Mouse (Mus musculus): ENCODE data around the gene Pdik1l. TPM values are rescaled to one million over a fixed set of nuclear protein-coding genes. Genes with fewer than 3 reads are reported as not detected.

The Pdik1l gene
- polyA plus RNA-seq (2015; fragmentation: Nextera tagmentation; extraction: Ambion mirVana): 9.9 and 10.0 TPM in 2 replicates

GRCm38 (mm10) chr4:134287575-134288025, at the start of gene Pdik1l:
Gene Pdik1l, minus strand, starts transcription at chr4:134287895.
- ATAC-seq (peak; percentile 76), DNase-seq (ENCODE audit: low spot score) (peak; percentile 92)
- peak within 1 kb of the TSS; percentile 86 for H3K9ac ChIP-seq (replicated peaks; ENCODE audit: low read depth)
- WGBS: under 1% methylated on average over 36 of the region's 43 CpGs
- peak within 1 kb of the TSS; percentile 93 for H3K4me3 ChIP-seq (ENCODE audit: low read depth, low read length)
- no peaks in the 10 kb centered on the region for H3K27me3 ChIP-seq (replicated peaks; ENCODE audit: insufficient read depth, low read length)
- H3K4me2 ChIP-seq (replicated peaks; ENCODE audit: low read depth, low read length): peak within 1 kb of the TSS; percentile 94
- peaks cover 9% of the 10 kb centered on the region; the same call in 1 of the 2 replicates for H3K4me1 ChIP-seq (ENCODE audit: insufficient read depth, low read depth, low read length)
- H3K9me3 ChIP-seq (ENCODE audit: low read length): no peaks in the 10 kb centered on the region
- no peaks in the 10 kb centered on the region for H3K36me3 ChIP-seq (ENCODE audit: insufficient read depth, low read length)
- TF ChIP-seq CTCF (IDR thresholded peaks at IDR 0.05): no peak
- TF ChIP-seq EP300 (IDR thresholded peaks at IDR 0.05): no peak
- peak within 1 kb of the TSS; percentile 98 for H3K27ac ChIP-seq (ENCODE audit: low read length)

DNA sequence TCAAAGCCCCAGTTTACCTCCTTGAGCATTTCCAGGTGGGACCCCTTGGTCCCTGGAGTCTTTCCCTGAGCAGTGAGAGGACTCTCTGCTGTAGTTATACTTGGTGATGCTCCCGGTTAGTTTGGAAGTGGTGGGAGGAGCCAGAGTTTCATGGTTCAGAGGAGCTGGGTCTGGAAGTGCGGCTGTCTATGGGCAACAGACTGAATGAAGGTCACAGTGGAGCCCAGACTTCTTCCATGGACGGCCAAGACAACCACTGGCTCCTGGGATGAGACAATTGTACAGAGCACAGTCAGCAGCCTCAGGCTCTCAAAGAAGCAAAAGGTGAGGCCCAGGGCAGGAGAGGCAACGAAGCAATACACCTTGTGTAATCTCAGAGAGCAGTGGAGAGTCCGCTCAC, 42.6 kb upstream of the Pdik1l start:
- Histone ChIP-seq H3K27me3 (replicated peaks; ENCODE audit: insufficient read depth, low read length) (no peaks in the 10 kb centered on the region), H3K9ac (replicated peaks; ENCODE audit: low read depth) (no peak overlapping the region), H3K4me2 (replicated peaks; ENCODE audit: low read depth, low read length) (no peak overlapping the region), H3K9me3 (ENCODE audit: low read length) (no peaks in the 10 kb centered on the region), H3K36me3 (ENCODE audit: insufficient read depth, low read length) (no peaks in the 10 kb centered on the region), H3K4me1 (ENCODE audit: insufficient read depth, low read depth, low read length) (no peaks in the 10 kb centered on the region), H3K4me3 (ENCODE audit: low read depth, low read length) (no peak overlapping the region), H3K27ac (ENCODE audit: low read length) (no peak overlapping the region)
- ATAC-seq (no peak), DNase-seq (ENCODE audit: low spot score) (no peak)
- TF ChIP-seq CTCF (IDR thresholded peaks at IDR 0.05) (no peak), EP300 (IDR thresholded peaks at IDR 0.05) (no peak)
- 65% methylated on average over 5 of the region's 5 CpGs for whole genome bisulfite sequencing

GRCm38 (mm10) chr4:134328832-134329231, 41.1 kb upstream of the Pdik1l start:
- Histone ChIP-seq H3K4me2 (replicated peaks; ENCODE audit: low read depth, low read length) (no peak overlapping the region), H3K4me1 (ENCODE audit: insufficient read depth, low read depth, low read length) (no peaks in the 10 kb centered on the region), H3K27ac (ENCODE audit: low read length) (no peak overlapping the region), H3K27me3 (replicated peaks; ENCODE audit: insufficient read depth, low read length) (no peaks in the 10 kb centered on the region), H3K4me3 (ENCODE audit: low read depth, low read length) (no peak overlapping the region), H3K36me3 (ENCODE audit: insufficient read depth, low read length) (no peaks in the 10 kb centered on the region), H3K9ac (replicated peaks; ENCODE audit: low read depth) (no peak overlapping the region), H3K9me3 (ENCODE audit: low read length) (no peaks in the 10 kb centered on the region)
- WGBS: 57% methylated on average over 8 of the region's 8 CpGs
- ATAC-seq (no peak), DNase-seq (ENCODE audit: low spot score) (no peak)
- no peak for TF ChIP-seq EP300 (IDR thresholded peaks at IDR 0.05)
- no peak for TF ChIP-seq CTCF (IDR thresholded peaks at IDR 0.05)

GRCm38 (mm10) chr4:134328151-134328550, 40.5 kb upstream of the Pdik1l start:
- Histone ChIP-seq H3K9me3 (ENCODE audit: low read length) (no peaks in the 10 kb centered on the region), H3K36me3 (ENCODE audit: insufficient read depth, low read length) (no peaks in the 10 kb centered on the region), H3K27me3 (replicated peaks; ENCODE audit: insufficient read depth, low read length) (no peaks in the 10 kb centered on the region), H3K27ac (ENCODE audit: low read length) (no peak overlapping the region), H3K4me2 (replicated peaks; ENCODE audit: low read depth, low read length) (no peak overlapping the region), H3K9ac (replicated peaks; ENCODE audit: low read depth) (no peak overlapping the region), H3K4me3 (ENCODE audit: low read depth, low read length) (no peak overlapping the region), H3K4me1 (ENCODE audit: insufficient read depth, low read depth, low read length) (no peaks in the 10 kb centered on the region)
- DNase-seq (ENCODE audit: low spot score) (no peak), ATAC-seq (no peak)
- no peak for TF ChIP-seq EP300 (IDR thresholded peaks at IDR 0.05)
- no peak for TF ChIP-seq CTCF (IDR thresholded peaks at IDR 0.05)
- WGBS: 51% methylated on average over 7 of the region's 8 CpGs

DNA sequence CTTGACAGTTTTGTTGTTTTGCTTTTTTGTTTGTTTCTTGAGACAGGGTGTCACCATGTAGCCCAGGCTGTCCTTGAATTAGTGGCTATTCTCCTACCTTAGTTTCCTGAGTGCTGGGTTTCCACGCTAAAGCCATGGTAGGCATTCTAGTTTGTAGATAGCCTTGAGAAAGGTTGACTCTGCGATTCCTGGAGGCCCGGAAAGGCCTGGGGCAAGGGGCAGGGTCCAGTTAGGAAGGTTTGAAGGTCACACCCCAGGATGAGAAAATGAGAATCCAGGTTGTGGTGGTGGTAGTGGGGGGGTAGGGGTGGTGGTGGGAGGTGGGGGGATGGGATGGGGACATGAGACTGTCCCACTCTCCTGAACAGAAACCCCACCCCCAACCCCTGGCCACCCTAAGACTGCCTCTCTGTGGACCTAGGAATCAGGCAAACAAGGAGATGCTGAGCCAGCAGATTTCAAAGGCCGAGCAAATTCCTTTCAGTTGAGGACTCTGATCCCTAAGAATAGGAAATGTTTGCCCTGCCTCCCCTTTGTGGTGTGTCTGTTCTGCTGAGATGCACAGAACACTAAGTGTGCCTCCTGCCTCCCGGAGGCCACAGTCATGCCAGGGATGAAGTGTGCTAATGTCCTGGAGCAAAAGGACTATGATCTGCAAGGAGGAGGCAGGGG, 39.3 kb upstream of the Pdik1l start:
- no peaks in the 10 kb centered on the region for H3K9me3 ChIP-seq (ENCODE audit: low read length)
- 55% methylated on average over 5 of the region's 5 CpGs for WGBS
- no peaks in the 10 kb centered on the region for H3K27me3 ChIP-seq (replicated peaks; ENCODE audit: insufficient read depth, low read length)
- ATAC-seq (no peak), DNase-seq (ENCODE audit: low spot score) (no peak)
- H3K36me3 ChIP-seq (ENCODE audit: insufficient read depth, low read length): no peaks in the 10 kb centered on the region
- no peak overlapping the region for H3K9ac ChIP-seq (replicated peaks; ENCODE audit: low read depth)
- no peak overlapping the region for H3K27ac ChIP-seq (ENCODE audit: low read length)
- no peak overlapping the region for H3K4me2 ChIP-seq (replicated peaks; ENCODE audit: low read depth, low read length)
- no peaks in the 10 kb centered on the region for H3K4me1 ChIP-seq (ENCODE audit: insufficient read depth, low read depth, low read length)
- TF ChIP-seq CTCF (IDR thresholded peaks at IDR 0.05) (no peak), EP300 (IDR thresholded peaks at IDR 0.05) (no peak)
- no peak overlapping the region for H3K4me3 ChIP-seq (ENCODE audit: low read depth, low read length)

DNA sequence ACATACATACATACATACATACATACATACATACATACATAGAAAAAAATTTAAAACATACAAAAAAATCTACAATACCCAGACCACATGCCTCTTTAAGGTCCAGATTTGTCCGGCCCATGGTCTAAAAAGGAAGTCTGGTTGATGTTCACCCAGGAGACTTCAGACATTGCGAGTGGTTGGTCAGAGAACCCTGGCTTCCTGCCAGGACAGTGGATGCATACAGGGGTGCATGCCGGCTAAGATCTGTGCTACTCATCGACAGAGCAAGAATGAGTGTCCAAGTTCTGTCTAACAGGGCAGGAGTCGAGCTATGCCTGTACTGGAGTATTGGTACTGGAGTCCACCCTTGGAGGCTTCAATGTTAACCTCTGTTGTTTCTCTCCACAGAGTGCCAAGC, 37.0 kb upstream of the Pdik1l start:
- DNase-seq (ENCODE audit: low spot score) (no peak), ATAC-seq (no peak)
- no peak overlapping the region for H3K4me3 ChIP-seq (ENCODE audit: low read depth, low read length)
- H3K4me2 ChIP-seq (replicated peaks; ENCODE audit: low read depth, low read length): no peak overlapping the region
- TF ChIP-seq EP300 (IDR thresholded peaks at IDR 0.05): no peak
- no peak overlapping the region for H3K9ac ChIP-seq (replicated peaks; ENCODE audit: low read depth)
- H3K27ac ChIP-seq (ENCODE audit: low read length): no peak overlapping the region
- WGBS: 30% methylated on average over 5 of the region's 5 CpGs
- no peaks in the 10 kb centered on the region for H3K9me3 ChIP-seq (ENCODE audit: low read length)
- H3K27me3 ChIP-seq (replicated peaks; ENCODE audit: insufficient read depth, low read length): no peaks in the 10 kb centered on the region
- H3K36me3 ChIP-seq (ENCODE audit: insufficient read depth, low read length): no peaks in the 10 kb centered on the region
- no peaks in the 10 kb centered on the region for H3K4me1 ChIP-seq (ENCODE audit: insufficient read depth, low read depth, low read length)
